ENCODE assay signal across 14 mouse cellular contexts in genomic region chr15:42325221-42325620, GRCm38 (mm10).
A peak's percentile ranks its signal among the peaks of the same experiment; 100 is the strongest.
DNase-seq lines count a peak whose midpoint lies in the region; ATAC-seq and TF ChIP-seq lines count a peak whose summit lies in the region.
"Had no signal": no experiment of that assay in that cellular context is flagged by ENCODE, and none has a peak within 500 bp of the region (broad histone marks: within the 10 kb centered on the region; RNA-seq: fewer than 3 reads in every experiment).

No protein-coding gene starts in this region.

- H3K9me3 ChIP-seq in hindbrain, embryonic 15.5 days: no peaks in the 10 kb centered on the region
- H3K9me3 ChIP-seq: heart, embryonic 13.5 days; intestine, embryonic 15.5 days; liver, embryonic 12.5 days; megakaryocyte, embryonic 14.5 days had no signal

- no peaks in the 10 kb centered on the region for H3K36me3 ChIP-seq in hindbrain, embryonic 15.5 days
- H3K36me3 ChIP-seq: heart, embryonic 13.5 days; intestine, embryonic 15.5 days; liver, embryonic 12.5 days had no signal

- no peak overlapping the region for H3K4me2 ChIP-seq in hindbrain, embryonic 15.5 days
- H3K4me2 ChIP-seq: heart, embryonic 13.5 days; intestine, embryonic 15.5 days; liver, embryonic 12.5 days had no signal

- H3K4me1 ChIP-seq in hindbrain, embryonic 15.5 days (replicated peaks): 0 out of 2 replicates have a peak, but pooled peaks cover 5% of the 10 kb centered on the region
- H3K4me1 ChIP-seq: intestine, embryonic 15.5 days; liver, embryonic 12.5 days had no signal

- peak; percentile 27 for DNase-seq in layer of hippocampus, adult 11-12 months (ENCODE audit: low spot score)
- no peak for DNase-seq in layer of hippocampus, postnatal 25 days (ENCODE audit: extremely low spot score in 1 of 2, low spot score in 1 of 2)
- DNase-seq in brain, adult 2 months (ENCODE audit: low read depth, low spot score): peak; percentile 98
- peak; percentile 98 for DNase-seq in cerebellum, adult 9-10 months
- no peak for DNase-seq in gastrocnemius, adult 2 months
- DNase-seq in urinary bladder, adult 2 months (ENCODE audit: low spot score): no peak
- DNase-seq in urinary bladder, postnatal 4 days (ENCODE audit: low spot score in 2 of 2): no peak
- DNase-seq: adrenal gland, postnatal 14 days; embryo, embryonic 11 days had no signal

- no peak overlapping the region for H3K9ac ChIP-seq in hindbrain, embryonic 15.5 days
- H3K9ac ChIP-seq: heart, embryonic 13.5 days; intestine, embryonic 15.5 days; liver, embryonic 12.5 days had no signal

- intact Hi-C loops in gastrocnemius, adult 2 months (cut with DNase I): no loop called here

- ATAC-seq in hindbrain, embryonic 15.5 days (ENCODE audit: low FRiP score, low read depth): peak; percentile 84
- ATAC-seq: intestine, embryonic 15.5 days; liver, embryonic 12.5 days had no signal

- no peak overlapping the region for H3K4me3 ChIP-seq in hindbrain, embryonic 15.5 days
- H3K4me3 ChIP-seq in gastrocnemius, adult 2 months: no peak overlapping the region
- H3K4me3 ChIP-seq: heart, embryonic 13.5 days; intestine, embryonic 15.5 days; liver, embryonic 12.5 days; megakaryocyte, embryonic 14.5 days had no signal

- 40% methylated on average over 4 of the region's 4 CpGs for WGBS in hindbrain, embryonic 15.5 days

- TF ChIP-seq CTCF in gastrocnemius, adult 2 months (IDR thresholded peaks at IDR 0.05): no peak

- H3K27me3 ChIP-seq in hindbrain, embryonic 15.5 days: no peaks in the 10 kb centered on the region
- H3K27me3 ChIP-seq: heart, embryonic 13.5 days; intestine, embryonic 15.5 days; liver, embryonic 12.5 days; megakaryocyte, embryonic 14.5 days had no signal

- 0 out of 2 replicates have a peak overlapping the region, but pooled peaks have one; percentile 59 for H3K27ac ChIP-seq in hindbrain, embryonic 15.5 days (replicated peaks)
- H3K27ac ChIP-seq in gastrocnemius, adult 2 months: no peak overlapping the region
- H3K27ac ChIP-seq: heart, embryonic 13.5 days; intestine, embryonic 15.5 days; liver, embryonic 12.5 days had no signal

Comparison
In these comparisons a context has a peak if more than half of its experiments do, and no peak if none do; other contexts are left out.
1. DNase-seq: peak in layer of hippocampus, adult 11-12 months (single experiment), brain, adult 2 months (single experiment) and cerebellum, adult 9-10 months (single experiment); none in layer of hippocampus, postnatal 25 days (0 of 2), gastrocnemius, adult 2 months (single experiment), urinary bladder, adult 2 months (single experiment) and urinary bladder, postnatal 4 days (0 of 2).